Mouse (Mus musculus) embryo, embryonic 10.5 days (tissue): Measurements from ENCODE around the gene Mettl27.
A peak's percentile ranks its signal among the peaks of the same experiment; 100 is the strongest.

Source experiments
- DNase-seq: peaks from one replicate; pipeline ENCODE4 v3.0.0-alpha.2; 2015; ENCODE audit warnings: low spot score

The Mettl27 gene

DNA sequence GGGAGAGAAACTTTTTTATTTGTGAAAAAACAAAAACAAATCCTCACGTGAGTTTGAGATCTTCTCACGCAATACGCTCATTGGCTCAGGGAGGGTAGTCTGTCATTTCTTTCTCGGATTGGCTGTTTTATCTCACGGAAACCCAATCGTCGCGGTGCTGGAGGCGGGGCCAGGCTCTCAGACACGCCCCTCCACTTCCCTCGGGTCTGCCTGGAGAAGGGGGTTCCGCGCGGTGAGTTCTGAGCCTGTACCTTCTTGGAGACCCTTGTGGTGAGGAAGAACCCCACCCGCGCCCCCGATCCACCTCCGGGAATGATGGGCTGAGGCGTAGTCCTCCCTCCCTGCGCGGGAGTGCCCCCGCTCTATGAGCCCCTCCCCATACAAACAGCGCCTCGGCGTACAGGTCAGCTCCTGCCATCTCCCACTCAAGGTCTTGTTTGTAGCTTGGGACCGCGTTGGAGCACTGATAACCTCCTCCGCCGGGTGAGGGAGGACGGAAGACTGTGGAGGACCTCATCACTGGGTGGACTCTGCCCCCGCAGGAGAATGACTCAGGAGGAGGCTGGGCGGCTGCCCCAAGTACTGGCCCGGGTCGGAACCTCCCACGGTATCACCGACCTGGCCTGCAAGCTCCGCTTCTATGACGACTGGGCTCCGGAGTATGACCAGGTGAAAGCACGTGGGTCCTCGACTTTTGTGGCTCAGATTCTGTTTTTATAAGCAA is at the start of gene Mettl27:
Gene Mettl27, plus strand, starts transcription at position 190 of the 724 bp plus-strand sequence.
- DNase-seq = peak; percentile 94

DNA sequence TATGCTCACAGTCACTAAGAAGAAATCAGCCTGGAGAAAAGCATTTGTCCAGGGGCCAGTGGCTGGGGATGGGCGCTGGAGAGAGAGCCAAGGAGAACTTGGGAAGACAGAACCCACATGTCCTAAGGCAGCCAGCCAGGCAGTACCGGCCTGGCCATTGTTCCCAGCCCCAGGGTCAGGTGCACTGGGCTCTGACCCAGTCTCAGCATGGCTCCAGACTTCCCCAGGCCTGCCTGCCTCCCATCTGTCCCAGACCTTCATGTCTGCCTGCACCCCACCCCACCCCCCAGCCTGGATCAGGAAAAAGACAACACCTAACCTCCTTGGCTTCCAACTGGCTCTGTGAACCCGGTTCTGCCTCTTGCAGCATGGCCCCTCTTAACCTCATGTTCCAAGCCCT is 49.1 kb upstream of the Mettl27 start:
- DNase-seq = no peak

DNA sequence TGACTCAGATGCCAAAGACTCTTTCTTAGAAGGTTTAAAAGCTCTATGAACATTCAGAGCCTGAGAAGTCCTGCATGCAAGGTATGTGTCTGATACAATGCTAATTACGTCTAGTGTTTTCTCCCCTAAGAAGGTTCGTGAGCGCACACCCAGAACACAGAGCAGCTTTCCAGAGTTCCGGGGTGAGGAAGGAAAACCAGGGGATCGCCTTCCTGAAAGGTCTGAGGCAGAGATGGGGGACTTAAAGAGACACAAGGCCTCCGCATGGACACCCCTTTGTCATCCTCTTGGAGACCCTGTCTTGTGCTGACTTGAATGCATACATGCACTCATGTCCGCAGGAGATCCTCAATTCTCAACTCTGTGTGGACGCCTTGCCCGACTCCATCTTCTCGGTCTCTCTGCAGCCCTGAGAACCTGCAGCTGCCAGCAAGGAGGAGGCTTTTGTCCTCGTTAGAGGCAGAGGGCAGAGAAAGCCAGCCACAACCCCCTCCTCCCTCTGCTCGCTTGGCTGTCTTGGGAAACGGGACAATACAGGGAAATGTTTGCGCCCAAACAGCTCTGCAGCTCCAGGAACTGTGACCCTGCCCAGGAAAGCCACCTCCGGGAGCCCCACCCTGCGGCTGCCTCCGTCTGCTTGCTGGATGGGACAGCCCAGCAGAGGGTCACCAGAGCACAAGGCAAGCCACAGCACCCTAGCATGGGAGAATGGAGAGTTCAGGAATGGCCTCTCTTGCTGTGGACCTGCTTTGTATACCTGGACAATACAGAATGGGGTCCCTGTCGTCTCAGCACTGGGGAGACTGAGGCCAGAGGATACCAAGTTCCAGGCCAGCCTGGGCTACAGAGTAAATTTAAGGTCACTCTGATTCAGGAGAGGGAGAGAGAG is 44.5 kb upstream of the Mettl27 start:
- no peak for DNase-seq

DNA sequence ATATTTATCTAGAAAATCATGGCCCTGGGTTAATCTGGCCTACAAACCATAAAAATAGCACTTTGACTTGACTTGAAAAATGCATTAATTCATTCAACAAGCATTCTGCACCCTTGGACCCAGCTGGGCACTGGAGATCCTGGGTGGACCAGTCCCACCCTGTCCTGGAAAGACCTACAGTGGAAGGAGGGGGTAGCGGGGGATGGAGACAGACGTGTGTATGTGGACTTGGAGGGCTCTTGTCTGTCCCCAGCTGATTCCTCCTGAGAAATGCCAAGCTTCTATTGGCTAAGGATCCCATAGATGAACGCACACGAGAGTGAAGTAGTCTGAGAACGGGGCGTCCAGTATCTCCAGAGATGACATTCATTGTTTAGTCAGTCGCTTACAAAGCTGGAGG is 43.7 kb upstream of the Mettl27 start:
- no peak for DNase-seq

DNA sequence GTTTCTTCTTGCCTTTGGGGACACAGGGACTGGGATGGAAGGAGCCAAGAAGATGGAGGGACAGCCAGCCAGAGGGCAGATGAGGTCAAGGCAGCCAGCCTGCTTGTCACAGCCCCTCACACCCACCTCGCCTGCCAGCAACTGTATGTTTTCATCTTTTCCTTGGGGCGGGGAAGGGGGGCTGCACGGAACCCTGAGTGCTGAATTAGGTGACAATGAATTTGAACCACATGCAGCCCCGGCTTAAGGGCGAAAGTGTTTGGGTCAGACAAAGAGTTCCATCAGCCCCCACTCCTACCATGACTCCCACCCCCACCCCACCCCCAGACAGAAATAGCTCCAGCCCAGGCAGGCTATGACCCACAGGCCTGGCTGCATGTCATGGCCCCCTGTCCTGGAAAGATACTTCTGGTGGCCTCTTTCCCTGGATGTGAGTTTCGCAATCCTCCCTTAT is 41.5 kb upstream of the Mettl27 start:
- no peak for DNase-seq

DNA sequence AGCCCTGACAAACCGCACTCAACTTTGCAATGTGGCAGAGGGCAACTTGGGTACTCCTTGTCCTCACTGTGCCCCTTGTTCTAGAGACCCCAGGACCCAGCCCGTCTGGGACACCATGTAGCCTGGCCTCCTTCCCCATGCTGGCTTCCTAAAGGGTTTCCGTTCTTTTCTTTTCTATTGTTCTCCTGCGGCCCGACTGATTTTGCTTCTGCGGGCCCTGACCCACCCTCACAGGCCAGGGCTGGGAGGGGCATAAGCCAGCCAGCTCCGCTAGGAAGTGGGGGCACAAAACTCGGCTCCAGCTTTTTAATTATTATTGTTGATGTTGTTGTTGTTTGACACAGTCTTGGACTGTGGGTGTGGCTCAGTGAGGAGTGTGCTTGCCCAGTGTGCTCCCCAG is 40.6 kb upstream of the Mettl27 start:
- no peak for DNase-seq

DNA sequence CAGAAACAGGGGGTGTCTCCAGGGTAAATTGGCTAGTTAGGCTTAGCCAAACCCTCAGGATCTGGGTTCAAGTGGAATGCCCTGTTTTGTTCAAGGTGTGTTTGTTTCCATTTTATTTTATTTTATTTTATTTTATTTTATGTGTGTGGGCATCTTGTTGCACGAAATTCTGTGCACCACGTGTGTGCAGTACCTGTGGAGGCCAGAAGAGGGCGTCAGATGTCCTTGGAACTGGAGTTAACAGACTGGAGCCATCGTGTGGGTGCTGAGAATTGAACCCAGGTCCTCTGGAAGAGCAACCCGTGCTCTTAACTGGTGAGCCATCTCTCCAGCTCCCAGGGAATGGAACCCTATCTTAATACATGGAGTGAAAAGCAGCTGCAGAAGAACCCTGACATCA is 39.5 kb upstream of the Mettl27 start:
- no peak for DNase-seq

DNA sequence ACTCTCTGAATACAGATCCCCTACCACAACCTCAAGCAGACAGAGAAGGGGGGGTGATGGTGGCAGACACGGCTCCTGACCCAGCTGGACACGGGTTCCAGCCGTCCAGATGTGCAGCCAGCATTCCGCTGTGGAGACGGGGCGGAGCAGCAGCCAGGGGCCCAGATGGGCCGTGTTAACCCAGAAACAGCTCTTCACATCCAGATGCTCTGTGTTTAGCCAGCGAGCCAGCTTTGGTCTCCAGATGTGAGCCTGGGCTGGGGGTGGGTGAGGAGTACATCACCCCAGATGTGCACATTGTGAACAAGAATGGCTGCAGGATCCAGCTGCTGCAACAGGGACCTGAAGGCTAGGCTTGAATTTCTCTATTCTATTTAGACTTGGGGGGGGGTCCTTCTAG is 36.9 kb upstream of the Mettl27 start:
- peak; percentile 57 for DNase-seq

DNA sequence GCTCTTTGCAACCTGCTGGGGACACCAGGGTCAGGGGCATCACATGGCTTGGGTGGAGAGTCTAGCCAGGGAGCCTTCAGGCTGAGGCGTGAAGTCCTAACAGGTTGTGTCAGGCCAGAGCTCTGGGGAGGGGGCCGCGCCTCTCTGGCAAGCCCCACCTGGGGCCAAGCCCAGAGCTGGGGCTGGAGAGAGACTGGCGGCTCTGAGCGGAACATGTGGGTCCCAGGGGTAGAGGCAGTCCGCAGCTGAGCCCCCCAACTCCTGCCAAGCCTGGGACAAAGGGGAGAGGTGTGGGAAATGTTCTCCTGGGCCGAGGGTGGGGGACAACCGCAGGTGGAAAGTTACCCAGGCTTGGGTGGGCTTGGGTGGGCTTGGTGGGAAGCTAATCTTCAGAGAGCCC is 35.2 kb upstream of the Mettl27 start:
- DNase-seq = no peak

DNA sequence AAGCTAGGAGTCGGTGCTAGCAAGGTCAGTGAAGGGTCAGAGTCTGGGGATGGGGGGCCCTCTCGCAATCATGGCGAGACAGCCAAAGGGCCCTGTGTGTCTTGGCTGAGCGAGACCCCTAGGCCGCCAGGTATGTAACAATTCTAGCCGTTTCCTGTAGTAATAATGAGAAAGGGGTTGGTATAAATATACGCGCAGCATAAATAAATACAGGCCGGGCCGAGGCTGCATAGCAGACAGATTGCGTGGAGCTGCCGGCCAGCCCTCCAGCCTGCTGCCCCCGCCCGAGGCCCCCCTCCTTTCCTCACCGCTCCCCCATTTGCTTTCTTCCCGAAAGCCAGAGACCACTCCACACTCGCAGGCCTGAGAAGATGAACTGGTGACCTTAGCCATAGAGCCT is 34.6 kb upstream of the Mettl27 start:
- no peak for DNase-seq

DNA sequence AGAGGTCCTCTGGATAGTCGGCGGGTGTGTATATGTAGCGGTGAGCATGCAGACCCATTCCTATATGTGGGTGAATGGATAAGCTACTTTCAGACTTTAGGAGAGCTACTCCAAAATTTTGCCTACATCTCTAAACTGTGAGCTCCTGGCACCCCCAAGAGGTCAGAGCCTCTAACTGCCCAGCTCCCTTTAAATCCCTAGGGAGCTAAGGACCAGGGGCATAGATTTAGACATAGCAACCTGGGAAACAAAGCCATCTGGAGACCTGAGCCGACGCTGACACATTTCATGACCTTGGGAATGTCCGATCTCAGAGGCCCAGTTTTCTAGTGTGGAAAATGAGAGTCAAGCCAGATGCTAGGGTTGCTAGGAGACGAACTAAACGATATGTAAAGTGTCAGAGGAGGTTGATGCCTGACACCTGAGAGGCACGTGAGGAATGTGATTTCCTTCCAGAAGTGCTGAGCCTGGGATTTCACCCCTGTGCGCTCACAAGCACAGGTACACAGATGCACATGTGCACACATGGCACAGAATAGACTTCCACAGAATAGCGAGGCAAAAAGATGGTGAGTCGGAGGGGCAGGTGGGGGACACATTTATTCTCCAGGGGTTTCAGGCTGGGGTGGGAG is 31.0 kb upstream of the Mettl27 start:
- DNase-seq = peak; percentile 75

DNA sequence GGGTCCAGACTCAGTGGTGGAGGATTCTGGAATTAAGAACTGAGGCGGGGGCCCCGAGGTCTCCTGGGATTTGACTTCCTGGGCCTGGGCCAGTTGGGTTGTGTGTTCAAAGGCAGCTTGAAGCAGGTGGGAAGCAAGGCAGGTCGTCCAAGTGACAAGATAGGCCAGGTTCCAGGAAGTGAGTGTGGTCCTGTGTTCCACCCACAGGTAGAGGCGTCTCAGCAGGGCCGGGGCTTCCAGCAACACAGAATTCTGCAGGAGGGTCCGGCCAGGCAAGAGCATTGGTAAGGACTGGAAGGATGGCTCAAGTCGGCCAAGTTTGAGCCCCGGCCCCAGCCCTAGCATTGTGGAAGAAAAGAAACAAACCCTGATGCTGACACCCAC is 30.5 kb upstream of the Mettl27 start:
- no peak for DNase-seq

DNA sequence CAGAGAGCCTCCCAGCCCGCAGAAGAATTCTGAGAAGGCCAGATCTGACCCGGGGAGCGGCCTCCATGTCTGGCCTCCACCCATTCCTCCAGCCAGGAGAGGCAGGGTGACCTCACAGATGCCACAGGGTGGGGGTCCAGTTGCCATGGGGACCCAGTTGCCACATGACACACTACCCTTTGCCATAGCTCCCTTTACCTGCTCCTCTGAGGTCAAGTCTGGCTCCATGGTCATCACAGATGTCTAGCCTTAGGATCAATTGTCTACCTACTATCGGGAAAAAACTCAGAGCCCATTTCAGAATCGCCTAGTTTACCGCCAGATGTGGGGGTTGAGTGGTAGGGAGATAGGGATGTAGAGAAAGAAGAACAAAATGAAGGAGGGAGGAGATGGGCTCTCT is 25.5 kb upstream of the Mettl27 start, which contains the start of gene Tmem270:
Gene Tmem270, minus strand, starts transcription at position 101 of the 400 bp plus-strand sequence.
- no peak for DNase-seq

DNA sequence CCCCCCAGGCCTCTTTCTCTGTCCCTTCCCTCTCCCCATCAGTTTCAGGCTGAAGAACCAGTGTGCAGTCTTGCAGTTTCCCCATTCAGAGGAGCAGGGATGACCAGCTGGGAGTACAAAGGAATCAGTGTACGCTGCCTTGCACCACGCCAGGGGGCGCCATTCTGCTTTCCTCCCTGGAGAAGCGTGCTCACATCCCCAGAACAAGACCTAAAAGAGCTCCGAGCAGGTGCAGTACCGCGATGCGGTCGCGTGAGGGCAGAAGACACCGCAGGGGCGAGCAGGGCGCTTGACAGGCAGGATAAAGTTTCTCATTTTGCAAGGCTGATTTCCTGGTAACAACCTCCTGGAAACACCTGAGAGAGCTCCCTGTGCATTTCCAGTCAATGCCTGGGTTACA is 25.0 kb upstream of the Mettl27 start:
- peak; percentile 94 for DNase-seq

DNA sequence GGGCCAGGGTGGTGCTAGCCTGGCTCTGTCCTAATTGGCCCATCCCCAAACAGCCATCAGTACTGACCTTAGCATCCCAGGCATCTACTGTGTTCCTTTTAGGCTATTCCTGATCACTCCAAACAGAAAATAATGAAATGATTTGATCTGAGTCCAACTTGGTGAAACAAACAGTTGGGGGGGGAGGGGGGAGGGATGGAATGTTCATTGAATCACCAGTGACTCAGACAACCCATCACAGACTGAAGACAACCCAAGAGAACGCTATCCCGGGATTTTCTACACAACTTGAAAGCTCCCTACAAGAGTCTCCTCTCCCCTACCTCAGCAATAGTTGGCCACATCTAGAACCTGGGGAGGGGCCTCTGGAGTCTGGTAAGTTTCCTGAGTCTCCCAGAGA is 20.3 kb upstream of the Mettl27 start:
- DNase-seq = no peak

DNA sequence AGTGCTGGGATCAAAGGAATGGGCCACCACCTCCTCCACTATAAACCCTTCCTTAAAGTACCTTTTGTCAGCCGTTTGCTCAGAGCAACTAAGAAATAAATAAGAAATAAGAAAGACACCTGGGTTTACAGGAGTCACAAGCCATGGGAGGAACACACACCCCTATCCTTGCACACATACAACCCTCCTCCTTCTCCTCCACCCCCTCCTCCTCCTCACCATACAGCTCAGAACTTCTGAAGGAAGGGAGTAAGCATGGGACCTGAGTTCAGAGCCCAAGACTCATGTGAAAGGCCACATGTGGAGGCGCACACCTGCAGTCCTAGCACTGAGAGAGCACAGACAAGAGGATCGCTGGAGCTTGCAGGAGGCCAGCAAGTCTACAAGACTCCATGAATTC is 18.8 kb upstream of the Mettl27 start:
- DNase-seq = no peak

DNA sequence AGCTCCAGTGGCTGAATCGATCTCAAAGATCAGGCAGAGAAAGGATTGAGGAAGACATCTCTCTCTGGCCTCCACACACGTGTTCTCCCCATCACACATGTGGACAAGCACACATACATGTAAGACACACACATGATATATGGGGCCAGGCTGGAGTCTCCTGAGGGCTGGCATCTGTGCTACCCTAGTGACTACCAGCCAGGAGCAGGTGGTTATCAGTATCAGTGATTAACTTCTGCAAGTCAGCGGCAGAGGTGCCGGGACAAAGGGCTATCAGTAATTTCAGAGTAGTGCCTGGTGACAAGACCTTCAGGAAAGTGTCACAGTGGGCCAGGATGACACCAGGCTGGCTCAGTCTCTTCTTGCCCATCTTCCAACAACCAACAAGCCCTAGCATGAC is 18.4 kb upstream of the Mettl27 start:
- DNase-seq = no peak

DNA sequence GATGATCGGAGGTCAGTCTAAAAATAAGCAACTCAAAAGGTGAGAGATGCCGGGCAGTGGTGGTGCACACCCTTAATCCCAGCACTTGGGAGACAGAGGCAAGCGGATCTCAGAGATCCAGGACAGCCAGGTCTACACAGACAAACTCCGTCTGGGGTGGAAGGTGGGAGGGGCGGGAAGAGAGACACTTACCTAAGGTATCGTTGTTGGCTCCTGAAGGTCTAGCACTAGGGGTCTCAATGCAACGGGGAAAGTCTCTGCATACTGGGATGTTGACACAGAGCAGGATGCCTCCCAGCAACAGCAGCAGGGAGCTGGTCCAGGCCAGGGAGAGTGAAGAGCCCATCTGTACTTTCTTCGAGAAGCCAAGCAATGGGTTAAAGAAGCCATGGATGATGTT is 17.7 kb upstream of the Mettl27 start:
- DNase-seq = no peak

DNA sequence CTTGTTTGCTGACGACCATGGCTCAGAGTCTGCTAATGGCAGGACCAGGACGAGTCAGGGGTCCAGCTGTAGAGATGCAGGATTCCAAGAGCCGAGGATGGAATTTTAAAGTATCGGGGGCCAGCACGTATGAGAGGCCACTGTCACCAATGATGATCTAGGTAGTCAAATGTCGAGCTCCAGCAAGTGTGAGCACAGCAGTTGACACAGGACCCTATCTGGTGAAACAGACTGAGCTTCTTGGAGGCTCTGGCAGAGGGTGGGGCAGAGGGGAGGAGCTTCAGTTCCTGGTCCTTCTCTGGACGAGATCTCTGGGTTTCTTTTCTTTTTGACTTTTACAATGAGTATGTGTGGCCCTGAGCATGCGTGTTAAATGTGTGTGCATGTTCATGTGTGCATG is 16.9 kb upstream of the Mettl27 start, which contains the start of gene Cldn13:
Gene Cldn13, minus strand, starts transcription at position 216 of the 400 bp plus-strand sequence.
- DNase-seq = no peak

DNA sequence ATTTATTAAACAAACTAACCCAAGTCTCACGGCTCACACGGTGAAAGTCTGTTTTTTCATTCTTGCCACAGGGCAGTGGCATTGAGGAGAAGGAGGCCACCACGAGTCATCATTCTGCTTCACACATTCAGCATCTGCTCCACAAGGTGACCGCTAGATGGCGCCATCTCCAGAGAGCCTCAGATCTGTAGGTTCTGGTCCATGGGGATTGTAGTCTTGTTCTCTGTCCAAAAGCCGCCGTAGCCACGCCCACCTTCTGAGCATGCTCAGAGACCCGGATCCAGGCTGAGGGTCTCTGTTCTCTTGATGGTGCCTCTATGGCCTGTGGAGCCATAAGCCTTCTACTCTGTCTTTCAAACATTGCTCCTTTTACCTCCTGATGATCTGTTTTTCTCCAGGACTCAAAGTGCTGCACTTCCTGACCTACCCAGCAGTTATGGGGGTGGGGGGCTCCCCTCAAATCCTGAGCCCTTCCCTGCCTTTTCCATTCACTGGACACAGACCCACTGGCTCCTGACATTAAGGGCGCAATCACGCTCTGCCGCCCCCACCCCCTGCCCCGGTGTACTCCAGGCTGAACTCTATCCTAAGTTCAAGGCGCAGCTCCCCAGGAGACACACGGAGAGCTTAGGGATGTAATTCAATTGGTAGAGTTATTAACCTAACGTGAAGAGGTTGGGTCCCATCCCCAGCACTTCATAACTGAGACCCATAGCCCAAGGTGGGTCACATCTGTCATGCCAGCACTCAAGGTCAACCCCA is 13.9 kb upstream of the Mettl27 start:
- peak; percentile 71 for DNase-seq

DNA sequence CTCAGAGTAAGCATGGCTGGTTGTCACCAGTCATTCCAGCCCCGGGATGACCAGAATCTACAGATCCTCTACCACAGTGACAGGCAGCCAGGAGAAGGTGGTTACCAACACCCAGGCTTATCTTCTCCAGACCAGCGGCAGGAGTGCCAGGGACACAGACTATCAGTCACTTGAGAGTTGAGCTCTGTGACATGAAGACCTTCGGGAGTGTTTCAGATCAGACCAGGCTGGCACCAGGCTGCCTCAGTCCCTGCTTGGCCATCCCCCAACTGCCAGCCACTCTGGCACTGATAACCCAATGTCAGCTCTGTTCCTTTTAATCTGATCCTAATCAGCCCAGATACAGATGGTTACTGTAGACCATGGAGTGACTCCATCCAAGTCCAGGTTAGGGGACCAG is 13.1 kb upstream of the Mettl27 start:
- no peak for DNase-seq

DNA sequence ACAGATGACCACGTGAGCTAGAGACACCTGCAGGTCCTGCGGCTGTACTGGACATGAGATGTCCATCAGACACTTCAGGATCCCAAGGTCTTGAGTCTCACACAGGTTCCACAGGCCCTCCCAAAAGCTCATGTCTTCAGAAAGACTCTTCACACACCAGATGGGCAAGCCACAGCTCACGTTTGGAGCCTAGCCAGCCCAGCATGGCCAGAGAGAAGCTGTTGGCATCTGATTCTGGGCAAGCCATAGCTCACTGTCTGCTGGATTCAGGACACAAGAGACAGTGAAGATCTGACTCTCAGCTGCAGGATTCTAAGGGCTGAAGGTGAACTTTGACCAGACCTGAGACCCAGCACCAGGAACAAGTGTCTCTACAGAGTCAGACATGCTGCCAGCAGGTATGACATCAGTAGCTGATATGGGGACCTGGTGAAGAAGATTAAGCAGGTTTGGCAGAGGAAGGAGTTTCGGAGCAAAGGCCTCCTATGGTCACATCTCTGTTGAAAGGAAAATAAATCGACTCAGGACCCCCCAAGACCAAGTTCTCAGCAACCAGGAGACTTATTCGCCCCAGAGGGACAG is 12.0 kb upstream of the Mettl27 start:
- no peak for DNase-seq
